Mouse (Mus musculus) liver, embryonic 15.5 days (tissue): ENCODE measurements at regions not wholly inside any gene's neighbourhood (a gene's known extent, or its start where the extent isn't known, plus 50 kb on each side); places are given as distances from the start of the nearest gene placed in this dataset.

ENCODE experiments used
- ATAC-seq: fragments of 200-750 bp; cut with Nextera tagmentation; 2 replicates; pipeline ENCODE4 v1.8.0; 2017; ENCODE audit warnings: moderate number of reproducible peaks, mild to moderate bottlenecking, moderate library complexity; ENCODE audit not compliant: insufficient read depth
- H3K27ac ChIP-seq: fragments of 300-500 bp; sonication (generic); replicated peaks from 2 replicates; pipeline ENCODE4 v1.5.1; 2015; ENCODE audit warnings: mild to moderate bottlenecking, inconsistent platforms
- H3K27me3 ChIP-seq: fragments of 300-500 bp; sonication (generic); 2 replicates; pipeline ENCODE4 v1.6.1; 2015; ENCODE audit warnings: mild to moderate bottlenecking, inconsistent platforms
- H3K36me3 ChIP-seq: fragments of 300-500 bp; sonication (generic); replicated peaks from 2 replicates; pipeline ENCODE4 v1.6.1; 2015; ENCODE audit warnings: moderate library complexity, mild to moderate bottlenecking, inconsistent platforms
- H3K4me1 ChIP-seq: fragments of 300-500 bp; sonication (generic); replicated peaks from 2 replicates; pipeline ENCODE4 v1.6.1; 2015; ENCODE audit warnings: inconsistent platforms
- H3K4me2 ChIP-seq: fragments of 300-500 bp; sonication (generic); 2 replicates; pipeline ENCODE4 v1.6.1; 2015; ENCODE audit warnings: moderate library complexity, mild to moderate bottlenecking, inconsistent platforms
- H3K4me3 ChIP-seq: fragments of 300-500 bp; sonication (generic); replicated peaks from 2 replicates; pipeline ENCODE4 v1.5.1; 2015; ENCODE audit warnings: mild to moderate bottlenecking, inconsistent platforms
- H3K9ac ChIP-seq: fragments of 300-500 bp; sonication (generic); 2 replicates; pipeline ENCODE4 v1.6.1; 2015; ENCODE audit warnings: moderate library complexity, mild to moderate bottlenecking, inconsistent platforms
- H3K9me3 ChIP-seq: fragments of 300-500 bp; sonication (generic); replicated peaks from 2 replicates; pipeline ENCODE4 v1.6.1; 2016; ENCODE audit warnings: inconsistent platforms
- WGBS: fragments of 180-500 bp; shearing (Covaris S2); methylation state at CpG from one replicate; pipeline ENCODE4 v1.1.7; 2015; ENCODE audit warnings: mixed read lengths; ENCODE audit not compliant: insufficient replicate concordance; 5-methylcytosine and 5-hydroxymethylcytosine counted together

DNA sequence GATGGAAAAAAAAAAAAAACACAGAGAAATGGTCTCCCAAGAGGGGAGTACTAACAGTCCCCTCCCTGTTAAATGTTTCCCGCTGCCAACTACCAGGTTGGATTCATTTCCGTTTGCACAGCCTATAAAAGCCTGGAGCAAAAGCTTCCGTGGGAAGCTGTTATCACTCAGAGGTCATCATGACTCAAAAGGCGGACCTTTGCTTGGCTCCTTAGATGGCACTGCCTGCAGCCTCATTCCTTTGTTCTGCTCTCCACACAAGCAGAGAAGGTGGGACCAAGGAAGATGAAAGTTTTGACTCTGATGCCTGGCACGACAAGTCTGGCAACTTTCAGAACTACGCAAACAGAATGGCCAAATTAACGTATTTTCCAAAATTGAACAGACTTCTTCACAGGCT lies 85.5 kb upstream of the Frmd6 start:
- Histone ChIP-seq H3K4me1 (no peaks in the 10 kb centered on the region; the same call in 1 of the 2 replicates), H3K27ac (no peak overlapping the region), H3K36me3 (no peaks in the 10 kb centered on the region), H3K9me3 (no peaks in the 10 kb centered on the region), H3K27me3 (no peaks in the 10 kb centered on the region), H3K4me3 (no peak overlapping the region), H3K4me2 (no peak overlapping the region), H3K9ac (no peak overlapping the region)
- 62% methylated on average over 7 of the region's 7 CpGs for WGBS
- no peak for ATAC-seq

DNA sequence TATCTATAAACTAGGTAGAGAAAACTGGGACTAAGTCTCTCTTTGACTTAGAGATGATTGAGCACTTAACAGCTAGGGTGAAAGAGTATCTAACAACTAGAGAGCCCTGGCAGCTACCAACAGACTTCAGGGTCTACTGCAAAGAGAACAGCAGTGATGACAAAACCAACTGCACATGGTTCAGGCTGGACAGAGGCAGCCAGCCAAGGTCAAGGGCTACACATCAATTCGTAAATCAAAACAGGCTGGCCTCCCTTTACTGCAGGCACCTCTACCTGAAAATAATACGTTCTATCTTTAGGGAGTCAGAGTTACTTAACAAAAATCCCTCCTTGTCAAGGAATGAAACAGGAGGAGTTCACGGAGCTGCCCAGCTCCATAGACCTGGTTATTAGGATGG lies 82.5 kb upstream of the Frmd6 start:
- Histone ChIP-seq H3K4me3 (no peak overlapping the region), H3K27me3 (no peaks in the 10 kb centered on the region), H3K9ac (no peak overlapping the region), H3K9me3 (no peaks in the 10 kb centered on the region), H3K27ac (no peak overlapping the region), H3K4me2 (no peak overlapping the region), H3K4me1 (no peaks in the 10 kb centered on the region; the same call in 1 of the 2 replicates), H3K36me3 (no peaks in the 10 kb centered on the region)
- 52% methylated on average over 3 of the region's 3 CpGs for WGBS
- ATAC-seq, result no peak

DNA sequence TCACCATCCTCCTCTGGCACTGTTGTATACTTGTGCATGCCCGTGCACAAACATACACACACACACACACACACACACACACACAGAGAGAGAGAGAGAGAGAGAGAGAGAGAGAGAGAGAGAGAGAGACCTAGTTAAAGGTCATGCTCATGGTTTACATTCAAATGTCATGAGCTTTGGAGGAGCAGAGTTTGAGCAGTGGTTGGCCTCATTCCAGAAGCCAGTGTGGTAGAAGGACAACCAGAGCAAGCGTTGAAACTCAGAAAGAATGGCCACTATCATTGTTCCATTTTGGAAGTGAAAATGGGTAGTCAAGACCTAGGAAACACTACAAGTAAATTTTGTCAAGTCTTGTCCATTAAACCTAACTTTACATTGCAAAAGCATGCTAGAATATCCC lies 79.6 kb upstream of the Frmd6 start:
- Histone ChIP-seq H3K9ac (no peak overlapping the region), H3K9me3 (no peaks in the 10 kb centered on the region), H3K27ac (no peak overlapping the region), H3K4me2 (no peak overlapping the region), H3K36me3 (no peaks in the 10 kb centered on the region), H3K4me3 (no peak overlapping the region), H3K27me3 (no peaks in the 10 kb centered on the region), H3K4me1 (no peaks in the 10 kb centered on the region)
- 59% methylated on average over 2 of the region's 2 CpGs for WGBS
- no peak for ATAC-seq

DNA sequence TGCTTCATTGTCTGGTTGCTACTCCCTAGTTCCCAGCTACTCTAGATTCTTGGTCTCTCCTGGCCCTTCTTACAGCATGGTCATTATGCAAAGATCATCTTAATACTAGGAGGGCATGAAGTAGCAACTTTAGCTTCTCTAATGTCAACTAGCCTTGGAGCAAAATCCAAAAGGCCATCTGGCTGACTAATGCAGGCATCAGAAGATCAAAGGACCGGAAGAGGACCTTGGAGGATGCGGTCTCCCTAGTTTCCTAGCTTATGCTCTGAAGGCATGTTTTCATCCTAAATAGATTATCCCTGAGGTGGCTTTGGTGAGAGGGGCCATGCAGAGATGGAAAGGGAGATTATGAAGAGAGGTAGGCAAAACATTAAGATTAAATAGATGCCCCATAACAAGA lies 75.7 kb upstream of the Frmd6 start:
- Histone ChIP-seq H3K27me3 (no peaks in the 10 kb centered on the region), H3K4me1 (no peaks in the 10 kb centered on the region), H3K4me2 (no peak overlapping the region), H3K9ac (no peak overlapping the region), H3K4me3 (no peak overlapping the region), H3K27ac (no peak overlapping the region), H3K36me3 (no peaks in the 10 kb centered on the region), H3K9me3 (no peaks in the 10 kb centered on the region)
- ATAC-seq, result no peak
- WGBS, result 76% methylated on average over 2 of the region's 2 CpGs

DNA sequence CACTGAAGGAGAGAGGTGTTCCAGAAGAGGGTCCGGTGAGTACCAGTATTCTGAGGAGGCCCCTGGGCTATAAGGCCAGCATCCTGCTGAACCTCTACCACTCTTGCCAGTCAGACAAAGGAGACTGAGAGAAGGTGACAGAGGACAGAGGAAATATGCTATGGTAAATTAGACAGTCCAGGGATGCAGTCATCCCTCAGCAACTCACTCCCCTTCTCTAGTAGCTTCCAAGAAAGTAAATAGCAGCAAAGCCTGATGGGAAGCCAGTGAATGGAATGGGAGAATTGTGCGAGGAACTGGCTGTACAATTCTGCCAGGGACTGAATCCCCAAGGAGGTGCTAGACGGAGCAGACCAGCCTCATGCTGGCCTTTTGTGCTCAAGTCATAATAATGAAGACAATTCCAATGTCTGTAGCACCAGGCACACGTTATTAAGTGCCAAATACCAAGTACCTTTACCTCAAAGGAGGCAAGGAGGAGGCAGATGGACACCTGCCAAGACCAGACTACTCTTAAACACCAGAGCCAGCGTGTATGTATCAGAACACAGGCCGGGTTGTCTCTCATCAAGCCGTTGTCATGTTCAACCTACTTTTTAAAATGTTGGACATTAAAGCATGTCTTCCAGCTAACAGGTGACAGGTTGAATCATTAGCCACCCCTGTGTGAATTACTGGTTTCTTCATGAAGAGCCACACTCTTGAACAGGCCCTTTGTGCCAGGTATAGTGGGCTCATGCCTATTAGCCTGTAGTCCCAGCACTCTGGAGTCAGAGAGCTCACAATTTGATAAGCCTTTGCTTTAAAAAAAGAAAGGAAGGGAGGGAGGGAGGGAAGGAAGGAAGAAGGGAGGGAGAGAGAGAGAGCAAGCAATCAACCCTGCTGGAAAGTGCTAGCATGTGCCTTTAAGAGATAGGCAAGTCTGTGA lies 74.4 kb upstream of the Frmd6 start:
- 66% methylated on average over 7 of the region's 7 CpGs for WGBS
- Histone ChIP-seq H3K9me3 (no peaks in the 10 kb centered on the region), H3K4me3 (no peak overlapping the region), H3K27ac (no peak overlapping the region), H3K9ac (no peak overlapping the region), H3K4me2 (no peak overlapping the region), H3K36me3 (no peaks in the 10 kb centered on the region), H3K4me1 (no peaks in the 10 kb centered on the region), H3K27me3 (no peaks in the 10 kb centered on the region)
- ATAC-seq, result no peak

DNA sequence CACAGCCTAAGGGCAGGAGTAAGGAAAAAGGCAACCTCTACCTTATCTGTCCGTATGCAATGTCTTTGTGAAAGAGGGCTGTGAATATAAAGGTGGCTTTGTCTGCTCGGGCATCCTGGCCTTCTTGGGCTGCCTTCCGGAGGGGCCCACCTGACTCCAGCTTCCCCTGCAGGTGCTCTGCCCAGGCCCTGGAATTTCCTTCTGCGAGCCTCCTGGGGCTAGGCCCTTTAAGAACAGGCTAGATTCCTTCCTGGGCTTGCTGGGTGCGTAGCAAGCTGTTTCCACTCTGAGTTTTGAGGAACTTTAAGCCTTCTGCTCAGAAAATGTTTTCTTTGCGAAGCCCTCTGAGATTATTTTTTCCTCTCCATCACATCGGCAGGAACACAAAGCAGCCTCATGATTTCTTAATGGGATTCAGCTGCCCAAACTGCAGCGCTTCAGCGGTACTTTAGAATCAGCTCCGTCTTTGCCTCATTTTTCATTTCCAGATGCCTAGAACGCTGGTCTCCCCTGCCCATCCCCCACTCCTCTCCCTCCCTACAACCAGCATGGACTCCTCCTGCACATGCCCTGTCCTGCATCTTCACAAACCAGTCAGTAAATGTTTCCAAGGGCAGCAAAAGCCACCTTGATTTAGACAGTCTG lies 72.9 kb upstream of the Frmd6 start:
- ATAC-seq, result no peak
- no peak overlapping the region for H3K27ac ChIP-seq
- H3K9ac ChIP-seq, result no peak overlapping the region
- no peaks in the 10 kb centered on the region for H3K27me3 ChIP-seq
- H3K36me3 ChIP-seq, result no peaks in the 10 kb centered on the region
- H3K9me3 ChIP-seq, result no peaks in the 10 kb centered on the region
- no peak overlapping the region for H3K4me2 ChIP-seq
- H3K4me1 ChIP-seq, result no peaks in the 10 kb centered on the region
- WGBS, result 47% methylated on average over 11 of the region's 11 CpGs
- H3K4me3 ChIP-seq, result no peak overlapping the region

DNA sequence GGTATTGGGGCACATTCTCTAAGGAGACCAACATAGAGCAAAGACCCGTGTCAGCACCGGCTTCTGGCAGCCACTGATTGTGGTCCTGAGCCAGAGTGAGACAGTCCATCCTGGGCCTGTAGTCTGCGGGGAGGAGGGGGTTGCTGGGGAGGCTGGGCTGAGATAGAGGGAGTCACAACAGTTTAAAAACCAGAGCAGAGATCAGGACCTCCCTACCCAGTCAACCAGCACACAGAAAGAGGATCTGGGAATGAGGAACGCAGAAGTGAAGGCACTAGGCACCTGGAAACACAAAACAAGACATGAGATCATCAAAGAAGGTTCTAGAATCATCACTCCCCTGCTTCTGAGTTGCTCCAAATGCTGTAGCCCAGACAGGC lies 72.4 kb upstream of the Frmd6 start:
- H3K4me2 ChIP-seq, result no peak overlapping the region
- no peaks in the 10 kb centered on the region for H3K27me3 ChIP-seq
- H3K9me3 ChIP-seq, result no peaks in the 10 kb centered on the region
- H3K4me3 ChIP-seq, result no peak overlapping the region
- no peak for ATAC-seq
- no peaks in the 10 kb centered on the region for H3K36me3 ChIP-seq
- no peaks in the 10 kb centered on the region for H3K4me1 ChIP-seq
- H3K27ac ChIP-seq, result no peak overlapping the region
- 47% methylated on average over 4 of the region's 4 CpGs for WGBS
- no peak overlapping the region for H3K9ac ChIP-seq

DNA sequence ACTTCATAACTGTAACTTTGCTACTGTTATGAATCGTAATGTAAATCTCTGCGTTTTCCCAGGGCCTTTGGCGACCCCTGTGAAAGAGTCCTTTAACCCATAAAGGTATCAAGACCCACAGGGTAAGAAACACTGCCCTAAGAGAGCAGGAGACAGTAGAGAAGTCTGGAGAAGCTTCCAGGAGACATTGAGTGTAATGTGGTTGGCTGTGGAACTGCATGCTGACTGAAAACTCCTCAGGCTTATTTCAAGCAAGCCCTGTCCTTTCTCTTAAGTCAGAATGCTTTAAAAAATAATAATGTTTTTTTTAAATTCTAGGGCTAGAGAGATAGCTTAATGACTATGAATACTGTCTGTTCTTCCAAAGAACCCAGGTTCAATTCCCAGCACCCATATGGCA lies 71.9 kb upstream of the Frmd6 start:
- Histone ChIP-seq H3K27ac (no peak overlapping the region), H3K27me3 (no peaks in the 10 kb centered on the region), H3K9me3 (no peaks in the 10 kb centered on the region), H3K4me2 (no peak overlapping the region), H3K9ac (no peak overlapping the region), H3K4me1 (no peaks in the 10 kb centered on the region), H3K4me3 (no peak overlapping the region), H3K36me3 (no peaks in the 10 kb centered on the region)
- ATAC-seq, result no peak
- WGBS, result 51% methylated on average over 3 of the region's 3 CpGs

DNA sequence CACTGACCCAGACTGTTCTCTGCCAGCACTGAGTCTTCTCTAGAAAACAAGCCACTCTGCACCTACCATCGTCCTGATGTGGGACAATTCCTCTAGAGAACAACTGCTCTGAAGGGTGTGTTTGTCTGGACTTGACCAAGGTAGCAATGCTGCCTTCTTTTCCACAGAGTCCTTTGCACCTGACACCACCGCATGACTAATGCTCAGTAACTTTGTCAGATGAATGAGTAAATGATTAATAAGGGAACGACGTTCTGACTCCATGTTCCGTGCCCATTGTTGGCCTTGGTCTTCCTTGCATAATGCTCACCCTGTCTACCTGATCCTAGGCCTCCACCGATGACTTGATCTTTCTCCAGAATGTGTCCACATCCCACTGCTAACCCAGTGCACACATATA lies 67.2 kb upstream of the Frmd6 start:
- H3K27me3 ChIP-seq, result no peaks in the 10 kb centered on the region
- no peaks in the 10 kb centered on the region for H3K36me3 ChIP-seq
- 62% methylated on average over 6 of the region's 6 CpGs for WGBS
- H3K4me2 ChIP-seq, result no peak overlapping the region
- H3K9me3 ChIP-seq, result no peaks in the 10 kb centered on the region
- no peak overlapping the region for H3K4me3 ChIP-seq
- no peak overlapping the region for H3K27ac ChIP-seq
- no peak overlapping the region for H3K9ac ChIP-seq
- H3K4me1 ChIP-seq, result no peaks in the 10 kb centered on the region
- ATAC-seq, result no peak

DNA sequence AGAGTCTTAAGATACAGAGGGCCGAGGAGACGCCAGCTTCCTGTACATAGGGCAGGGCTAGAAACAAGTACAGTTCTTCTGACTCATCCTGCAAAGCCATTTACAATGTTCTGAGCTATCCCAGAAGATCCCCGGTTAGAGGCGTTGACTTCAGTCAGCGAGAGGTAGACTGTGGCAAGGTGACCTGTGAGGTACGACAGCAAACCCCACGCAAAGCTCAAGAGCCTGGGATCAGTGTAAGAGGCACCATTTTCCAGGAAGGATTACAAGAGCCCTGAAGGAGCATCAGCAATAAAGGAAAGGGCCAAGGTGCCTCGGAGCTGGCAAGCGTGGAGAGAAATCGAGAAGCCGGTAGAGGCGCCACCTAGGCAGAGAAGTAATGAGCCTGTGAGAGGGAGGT lies 61.8 kb upstream of the Frmd6 start:
- Histone ChIP-seq H3K4me3 (no peak overlapping the region), H3K4me1 (no peaks in the 10 kb centered on the region), H3K4me2 (no peak overlapping the region), H3K27ac (no peak overlapping the region), H3K9ac (no peak overlapping the region), H3K9me3 (no peaks in the 10 kb centered on the region), H3K36me3 (no peaks in the 10 kb centered on the region), H3K27me3 (no peaks in the 10 kb centered on the region)
- 76% methylated on average over 12 of the region's 12 CpGs for WGBS
- ATAC-seq, result no peak

DNA sequence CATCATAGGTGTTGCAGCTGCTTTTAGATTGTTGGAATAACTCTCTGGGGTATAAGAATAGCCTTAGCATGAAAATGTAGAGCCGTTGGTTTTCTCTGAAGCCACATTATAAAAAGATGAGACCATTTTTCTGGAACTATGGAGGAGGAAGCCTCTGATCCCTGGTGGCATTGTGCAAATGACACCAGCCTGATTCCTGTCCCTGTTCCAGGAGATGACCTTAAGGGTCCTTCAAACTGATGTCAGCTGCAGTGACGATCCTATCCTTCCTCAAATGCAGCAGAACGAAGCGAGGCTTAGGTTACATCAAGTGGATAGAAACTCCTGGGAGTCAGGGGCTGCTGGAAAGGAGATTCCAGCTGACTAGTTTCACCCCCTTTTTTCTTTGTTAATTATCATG lies 59.0 kb upstream of the Frmd6 start:
- Histone ChIP-seq H3K27ac (no peak overlapping the region), H3K9me3 (no peaks in the 10 kb centered on the region), H3K4me1 (no peaks in the 10 kb centered on the region), H3K27me3 (no peaks in the 10 kb centered on the region), H3K36me3 (no peaks in the 10 kb centered on the region), H3K4me3 (no peak overlapping the region), H3K9ac (no peak overlapping the region), H3K4me2 (no peak overlapping the region)
- 65% methylated on average over 4 of the region's 4 CpGs for WGBS
- no peak for ATAC-seq
